Mouse (Mus musculus): Measurements from ENCODE around the gene Ctnnb1. TPM values are rescaled to one million over a fixed set of nuclear protein-coding genes. Genes with fewer than 3 reads are reported as not detected.

The Ctnnb1 gene
- total RNA-seq, 4 experiments from 2014 or later: 868 to 952 (median 900) TPM

GRCm38 (mm10) chr9:120961969-120962700 lies 33.1 kb downstream of the Ctnnb1 start:
- no peak for DNase-seq

DNA sequence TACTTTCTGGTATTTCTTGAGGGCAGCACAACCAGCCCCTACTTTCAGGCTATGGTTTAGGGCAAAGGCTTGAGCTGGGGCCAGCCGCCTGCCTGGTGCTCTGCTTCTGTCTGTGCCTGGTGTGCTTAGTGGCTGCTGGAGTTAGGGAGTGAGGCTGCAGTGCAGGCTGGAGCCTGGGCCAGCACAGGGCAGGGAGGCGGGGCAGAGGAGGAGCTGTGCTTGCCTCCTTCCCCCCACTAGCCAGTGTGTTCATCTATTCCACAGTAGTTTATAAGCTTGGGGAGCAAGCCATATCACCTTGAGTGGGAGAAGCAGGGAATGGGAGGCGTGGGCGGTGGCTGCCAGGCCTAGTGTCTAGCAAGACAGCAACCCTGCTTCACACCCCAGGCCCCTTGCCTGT lies 34.1 kb downstream of the Ctnnb1 start:
- DNase-seq: no peak

GRCm38 (mm10) chr9:120963720-120964119 lies 34.7 kb downstream of the Ctnnb1 start:
- DNase-seq: no peak

- DNase-seq: no peak
Measured at GRCm38 (mm10) chr9:120964224-120964623, 35.2 kb downstream of the Ctnnb1 start.

GRCm38 (mm10) chr9:120965007-120965406 lies 36.0 kb downstream of the Ctnnb1 start:
- no peak for DNase-seq

DNA sequence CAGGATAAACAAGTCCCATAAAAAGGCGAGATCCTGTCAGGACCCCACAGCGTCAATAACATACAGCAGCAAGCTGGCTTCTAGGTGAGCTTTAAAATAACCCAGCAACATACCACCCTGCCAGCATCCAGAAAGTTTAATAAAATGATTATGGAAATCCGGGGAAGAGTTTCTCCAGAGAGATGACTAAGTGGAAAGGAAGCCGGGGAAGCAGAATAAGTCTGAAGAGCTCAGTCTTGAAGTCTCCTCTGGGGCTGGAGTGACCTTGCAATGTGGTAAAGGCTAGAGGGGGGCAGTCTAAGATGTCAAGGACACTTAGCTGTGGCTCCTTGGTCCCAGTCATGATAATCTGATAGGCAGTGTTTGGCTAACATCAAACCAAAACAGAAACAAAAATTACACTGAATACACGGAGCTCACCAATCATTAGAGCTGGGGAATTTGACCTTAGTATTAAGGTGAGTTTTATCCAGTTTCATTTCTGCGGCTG lies 44.1 kb downstream of the Ctnnb1 start:
- DNase-seq: no peak

GRCm38 (mm10) chr9:120974209-120974608 lies 45.2 kb downstream of the Ctnnb1 start:
- peak; percentile 52 for DNase-seq

DNA sequence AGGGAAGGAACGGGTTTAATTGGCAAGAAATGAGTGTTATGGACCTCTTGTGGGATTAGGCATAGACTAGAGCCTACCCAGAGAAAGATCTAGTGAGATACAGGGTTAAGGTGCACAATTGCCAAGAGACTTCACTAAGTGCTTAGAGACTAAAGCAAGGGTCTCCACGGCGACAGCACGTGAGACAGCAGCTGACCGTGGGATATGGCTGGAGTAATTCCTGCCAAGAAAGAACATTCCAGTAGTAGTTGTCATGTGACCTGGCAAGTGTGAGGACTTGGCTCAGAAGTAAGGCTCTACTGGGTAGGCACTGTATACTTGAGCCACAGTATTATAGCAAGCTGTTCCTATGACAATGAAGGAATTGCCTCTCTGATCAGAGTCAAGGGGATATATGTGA lies 47.1 kb downstream of the Ctnnb1 start:
- DNase-seq: no peak

DNA sequence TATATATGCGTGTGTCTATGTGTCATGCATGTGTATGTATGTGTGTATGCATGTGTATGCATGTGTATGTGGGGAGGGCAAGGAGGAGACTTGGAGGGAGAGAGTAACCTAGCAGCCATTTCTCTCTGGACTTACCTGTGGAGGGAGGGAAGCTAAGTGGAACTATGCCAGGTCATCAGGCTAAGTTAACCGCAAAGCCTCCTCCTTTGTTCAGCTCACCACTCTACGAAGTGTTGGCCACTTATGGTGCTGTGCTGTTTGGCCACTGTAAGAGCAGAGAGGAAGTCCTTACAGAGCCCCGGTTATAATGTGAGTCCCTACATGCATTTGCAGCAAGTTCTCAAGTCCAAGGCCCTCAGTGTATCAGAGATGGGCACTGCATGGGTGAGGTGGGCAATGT lies 47.8 kb downstream of the Ctnnb1 start:
- no peak for DNase-seq

DNA sequence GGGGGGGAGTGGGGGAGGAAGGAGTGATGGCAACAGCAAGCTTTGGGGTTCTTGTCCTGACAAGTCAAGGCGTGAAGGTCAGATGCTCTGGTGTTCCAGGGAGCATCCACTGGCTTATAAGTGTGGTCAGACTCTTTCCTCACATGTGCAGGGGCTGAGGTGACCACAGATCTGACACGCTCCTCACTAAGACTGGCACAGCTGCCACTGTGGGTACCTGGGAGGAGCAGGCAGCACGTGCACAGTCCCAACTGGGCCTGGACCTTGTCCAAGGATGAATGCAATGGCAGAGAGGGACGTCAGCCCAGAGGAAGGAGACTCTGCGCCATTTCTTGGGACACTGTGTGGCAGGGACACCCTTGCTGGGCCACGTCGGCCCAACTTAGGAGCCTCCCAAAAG lies 52.8 kb downstream of the Ctnnb1 start:
- DNase-seq: no peak

DNA sequence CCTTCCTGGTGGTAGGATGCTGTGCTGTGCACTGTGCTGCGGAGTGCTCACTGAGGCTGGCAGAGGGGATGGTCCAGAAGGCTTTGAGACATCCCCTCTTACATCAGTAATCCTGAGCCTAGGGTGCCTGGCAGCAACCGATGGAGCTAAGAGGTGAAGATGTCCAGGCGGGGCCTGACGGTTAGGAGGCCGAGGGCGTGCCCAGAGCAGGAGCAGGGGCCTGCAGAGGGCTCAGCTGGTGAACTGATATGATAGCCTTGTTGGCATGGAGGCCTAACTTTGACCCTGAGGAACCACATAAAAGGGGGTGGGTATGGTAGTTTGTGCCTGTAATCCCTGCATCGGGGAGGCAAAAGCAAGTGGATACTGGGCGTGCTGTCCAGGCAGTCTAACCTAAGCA lies 54.8 kb downstream of the Ctnnb1 start:
- DNase-seq: no peak

DNA sequence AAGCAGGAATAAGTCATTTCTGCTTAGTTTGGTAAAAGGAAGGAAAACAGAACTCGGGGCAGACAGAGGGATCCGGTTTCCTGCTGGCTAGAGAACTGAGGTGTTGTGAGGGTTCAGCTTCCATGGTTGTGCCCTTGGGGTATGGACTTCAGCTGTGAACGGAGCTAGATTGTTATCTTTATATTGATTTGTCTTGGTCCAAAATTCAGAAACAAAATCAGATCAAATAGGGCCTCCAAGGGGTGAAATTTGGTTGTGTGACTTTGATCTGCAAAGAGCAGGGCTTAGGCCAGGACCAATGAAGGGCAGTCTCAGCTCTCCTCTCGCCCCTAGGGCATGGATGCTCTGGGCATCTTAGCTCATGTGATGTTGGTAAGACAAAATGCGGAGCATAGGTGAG lies 55.5 kb downstream of the Ctnnb1 start:
- DNase-seq: no peak

DNA sequence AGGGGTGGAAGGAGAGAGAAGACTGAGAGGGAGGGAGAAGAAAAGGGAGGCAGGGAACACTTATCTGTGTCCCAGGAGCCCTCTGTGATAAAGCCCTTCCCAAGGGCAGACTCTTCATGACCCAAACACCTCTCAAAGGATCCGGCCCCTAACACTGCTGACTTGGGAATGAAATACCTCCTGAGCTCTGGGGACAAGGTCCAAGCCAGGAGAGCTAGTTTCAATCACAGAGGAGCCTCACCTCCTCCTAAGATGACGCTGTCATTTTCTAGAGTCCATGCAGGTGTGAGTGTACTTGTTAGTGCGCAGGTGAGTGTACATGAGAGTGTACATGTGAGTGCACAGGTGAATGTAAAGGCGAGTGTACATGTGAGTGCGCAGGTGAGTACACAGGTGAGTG lies 56.0 kb downstream of the Ctnnb1 start:
- DNase-seq: no peak

- no peak for DNase-seq
Measured at GRCm38 (mm10) chr9:120985524-120985923, 56.5 kb downstream of the Ctnnb1 start.

DNA sequence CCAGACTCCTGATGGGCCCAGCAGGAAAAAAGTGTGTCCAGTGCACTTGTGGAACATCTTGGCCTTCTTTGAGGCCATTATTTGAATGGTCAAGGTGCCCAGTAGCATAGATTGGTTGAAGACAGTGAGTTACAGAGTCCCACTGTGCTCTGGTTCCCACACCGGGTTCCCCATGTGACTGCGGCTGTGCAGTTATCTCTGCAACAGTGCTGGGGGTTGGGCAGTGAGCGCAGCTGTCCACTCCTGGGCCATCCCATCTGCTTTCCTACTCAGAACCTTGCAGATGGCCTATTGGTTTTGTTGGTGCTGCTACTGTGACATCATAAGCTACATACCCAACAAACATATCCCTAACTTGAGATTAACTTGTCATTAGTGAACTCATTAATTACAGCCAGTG lies 57.2 kb downstream of the Ctnnb1 start:
- no peak for DNase-seq

- no peak for DNase-seq
Measured at GRCm38 (mm10) chr9:120986994-120987393, 58.0 kb downstream of the Ctnnb1 start.

GRCm38 (mm10) chr9:120988088-120988487 lies 59.1 kb downstream of the Ctnnb1 start:
- no peak for DNase-seq

GRCm38 (mm10) chr9:120989806-120990700 lies 61.0 kb downstream of the Ctnnb1 start:
- no peak for DNase-seq

DNA sequence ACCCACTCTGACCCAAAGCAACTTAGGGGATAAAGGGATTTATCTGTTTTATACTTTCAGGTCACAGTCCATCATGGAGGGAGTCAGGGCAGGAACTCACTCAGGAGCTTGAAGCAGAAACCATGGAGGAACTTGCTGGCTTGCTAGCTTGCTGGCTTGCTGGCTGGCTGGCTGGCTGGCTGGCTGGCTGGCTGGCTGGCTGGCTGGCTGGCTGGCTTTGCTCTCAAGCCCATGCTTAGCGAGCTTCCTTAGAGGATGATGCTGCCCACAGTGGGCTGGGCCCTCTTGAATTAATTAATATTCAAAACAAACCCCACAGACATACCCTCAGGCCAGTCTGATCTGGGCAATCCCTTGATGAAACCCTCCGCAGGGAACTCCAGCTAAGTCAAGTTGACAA lies 62.8 kb downstream of the Ctnnb1 start:
- no peak for DNase-seq

GRCm38 (mm10) chr9:120993004-120993403 lies 64.0 kb downstream of the Ctnnb1 start:
- DNase-seq: no peak

GRCm38 (mm10) chr9:120994223-120995155 lies 65.5 kb downstream of the Ctnnb1 start:
- DNase-seq: no peak

DNA sequence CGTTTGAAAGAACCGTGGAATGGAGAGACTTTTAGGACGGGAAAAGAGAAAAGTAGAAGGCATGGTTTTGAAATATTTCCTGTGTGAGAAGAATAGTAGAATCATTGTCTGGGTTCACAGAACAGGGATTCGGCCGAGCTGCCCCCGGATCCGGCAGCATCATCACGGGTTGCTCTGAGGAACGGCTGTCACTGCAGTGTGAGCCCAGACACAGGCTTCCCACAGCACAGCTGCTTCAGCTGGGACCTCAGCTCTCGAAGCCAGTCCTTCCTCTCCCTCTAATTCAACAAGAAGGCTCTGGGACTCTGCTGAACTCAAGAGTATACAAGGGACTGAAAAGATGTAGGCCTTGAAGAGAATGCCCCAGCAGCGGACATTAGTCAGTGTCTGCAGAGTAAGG lies 69.7 kb downstream of the Ctnnb1 start:
- no peak for DNase-seq
